Mouse (Mus musculus): ENCODE measurements around the gene Pakap. TPM values are rescaled to one million over a fixed set of nuclear protein-coding genes. Genes with fewer than 3 reads are reported as not detected.

Gene Pakap
- polyA plus RNA-seq, 1 experiment, result not detected

DNA sequence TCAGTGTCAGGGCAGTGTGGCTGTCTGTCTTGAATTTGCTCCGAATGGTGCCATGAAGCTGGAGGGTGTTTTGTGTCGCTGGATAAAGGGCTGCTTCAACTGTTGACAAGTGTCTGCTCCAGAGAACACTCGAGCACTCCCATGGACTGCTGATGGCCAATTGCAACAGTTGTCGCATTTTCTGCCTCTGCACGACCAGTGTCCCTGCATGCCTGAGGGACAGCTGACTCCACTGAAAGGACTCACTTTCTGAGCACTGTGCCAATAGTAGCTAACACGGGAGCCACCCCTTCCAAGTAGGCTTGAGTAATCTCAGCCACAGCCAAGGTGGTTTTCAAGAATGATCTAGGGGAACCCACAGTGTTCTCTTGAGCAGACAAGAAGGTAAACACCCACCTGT is 1.7 kb downstream of the Pakap start:
- TF ChIP-seq CTCF (IDR thresholded peaks at IDR 0.05; ENCODE audit: low read depth, low read length) (no peak), POLR2A (IDR thresholded peaks at IDR 0.05; ENCODE audit: borderline replicate concordance, low read depth, low read length) (no peak)
- Histone ChIP-seq H3K4me1 (ENCODE audit: control insufficient read depth, insufficient read depth, low read length) (no peaks in the 10 kb centered on the region), H3K4me3 (ENCODE audit: insufficient read depth, low read length) (no peak overlapping the region), H3K27ac (ENCODE audit: insufficient read depth, low read depth, low read length) (no peak overlapping the region)

DNA sequence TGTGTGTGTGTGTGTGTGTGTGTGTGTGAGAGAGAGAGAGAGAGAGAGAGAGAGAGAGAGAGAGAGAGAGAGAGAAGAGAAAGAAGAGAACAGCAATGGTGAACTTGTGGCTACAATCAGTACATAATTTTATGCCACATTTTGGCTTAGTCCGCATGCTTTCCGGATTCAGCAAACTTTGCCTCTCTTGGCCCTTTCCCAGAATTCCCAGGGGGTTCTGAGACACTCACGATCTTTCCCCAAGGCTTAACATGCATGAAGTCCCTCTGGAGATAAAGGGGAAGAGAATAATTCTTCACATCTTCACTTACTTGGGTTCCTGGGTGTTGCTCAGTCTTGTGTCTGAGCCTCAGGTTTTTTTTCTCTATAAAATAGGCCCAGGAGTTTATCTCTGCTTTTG is 2.2 kb downstream of the Pakap start:
- Histone ChIP-seq H3K4me1 (ENCODE audit: control insufficient read depth, insufficient read depth, low read length) (no peaks in the 10 kb centered on the region), H3K27ac (ENCODE audit: insufficient read depth, low read depth, low read length) (no peak overlapping the region), H3K4me3 (ENCODE audit: insufficient read depth, low read length) (no peak overlapping the region)
- TF ChIP-seq POLR2A (IDR thresholded peaks at IDR 0.05; ENCODE audit: borderline replicate concordance, low read depth, low read length) (no peak), CTCF (IDR thresholded peaks at IDR 0.05; ENCODE audit: low read depth, low read length) (no peak)

DNA sequence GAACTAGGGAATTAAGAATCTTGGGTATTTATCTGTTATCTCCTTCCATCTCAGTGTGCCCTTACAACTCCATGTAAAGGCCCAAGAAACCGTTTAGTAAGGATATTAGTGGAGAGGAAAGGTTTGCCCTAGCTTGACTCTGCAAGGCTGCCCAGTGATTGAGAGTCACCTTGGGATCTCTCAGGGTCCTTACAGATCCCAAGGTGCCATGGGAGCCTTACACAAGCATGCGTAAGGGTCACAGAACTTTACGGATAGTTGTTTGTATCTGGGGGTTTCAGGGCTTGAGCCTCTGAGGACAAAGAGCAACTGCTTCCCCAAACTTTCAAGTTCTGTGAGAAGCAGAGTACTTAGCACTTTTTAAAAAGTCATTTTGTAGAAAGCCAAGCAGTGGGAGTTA is 6.2 kb downstream of the Pakap start:
- H3K4me3 ChIP-seq (ENCODE audit: insufficient read depth, low read length), result no peak overlapping the region

DNA sequence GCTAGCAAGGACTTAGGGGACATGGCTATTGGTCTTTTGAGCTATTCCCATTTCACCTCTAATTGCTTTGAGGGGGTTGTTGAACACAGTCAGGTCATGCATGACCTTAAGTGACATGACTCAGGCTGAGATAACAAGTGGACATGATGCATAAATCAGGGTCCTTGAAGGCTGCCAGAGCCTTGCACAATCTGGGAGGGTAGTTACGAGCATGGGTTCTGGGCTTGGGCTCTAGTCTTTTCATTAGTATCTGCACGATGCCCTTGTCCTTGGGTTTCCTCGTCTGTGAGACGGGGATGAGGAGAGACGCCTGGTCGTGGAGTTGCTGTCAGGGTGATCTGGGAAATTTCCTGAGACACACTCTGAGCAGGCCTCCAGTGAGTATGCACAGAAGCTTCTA is 6.7 kb downstream of the Pakap start:
- no peak for TF ChIP-seq POLR2A (IDR thresholded peaks at IDR 0.05; ENCODE audit: borderline replicate concordance, low read depth, low read length)
- no peak for TF ChIP-seq CTCF (IDR thresholded peaks at IDR 0.05; ENCODE audit: low read depth, low read length)
- no peaks in the 10 kb centered on the region for H3K4me1 ChIP-seq (ENCODE audit: control insufficient read depth, insufficient read depth, low read length)
- H3K4me3 ChIP-seq (ENCODE audit: insufficient read depth, low read length), result no peak overlapping the region
- H3K27ac ChIP-seq (ENCODE audit: insufficient read depth, low read depth, low read length), result no peak overlapping the region

More for the DNA sequence above, 6.2 kb downstream of the Pakap start:
- Histone ChIP-seq H3K4me1 (ENCODE audit: control insufficient read depth, insufficient read depth, low read length) (no peaks in the 10 kb centered on the region), H3K27ac (ENCODE audit: insufficient read depth, low read depth, low read length) (no peak overlapping the region)
- TF ChIP-seq CTCF (IDR thresholded peaks at IDR 0.05; ENCODE audit: low read depth, low read length), result no peak
- no peak for TF ChIP-seq POLR2A (IDR thresholded peaks at IDR 0.05; ENCODE audit: borderline replicate concordance, low read depth, low read length)

DNA sequence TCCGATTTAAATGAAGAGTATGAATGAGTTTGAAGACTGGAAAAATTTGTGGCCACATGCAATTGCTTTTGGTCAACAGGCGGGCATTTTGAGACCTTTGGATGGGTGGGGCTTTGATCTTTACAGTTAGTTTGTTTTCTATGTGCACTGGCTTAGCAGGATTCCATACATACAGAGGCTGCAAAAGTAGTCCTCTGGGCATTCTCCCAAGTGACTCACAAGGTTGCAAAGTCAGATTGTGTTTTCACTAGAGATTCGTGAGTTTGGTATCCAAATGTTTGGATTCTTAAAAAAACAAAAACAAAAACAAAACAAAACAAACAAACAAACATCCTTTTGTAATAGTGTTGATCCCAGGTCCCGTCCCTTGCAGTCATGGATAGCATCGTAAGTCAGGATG is 7.7 kb downstream of the Pakap start:
- no peak overlapping the region for H3K27ac ChIP-seq (ENCODE audit: insufficient read depth, low read depth, low read length)
- no peaks in the 10 kb centered on the region for H3K4me1 ChIP-seq (ENCODE audit: control insufficient read depth, insufficient read depth, low read length)
- H3K4me3 ChIP-seq (ENCODE audit: insufficient read depth, low read length), result no peak overlapping the region
- TF ChIP-seq CTCF (IDR thresholded peaks at IDR 0.05; ENCODE audit: low read depth, low read length) (no peak), POLR2A (IDR thresholded peaks at IDR 0.05; ENCODE audit: borderline replicate concordance, low read depth, low read length) (no peak)

DNA sequence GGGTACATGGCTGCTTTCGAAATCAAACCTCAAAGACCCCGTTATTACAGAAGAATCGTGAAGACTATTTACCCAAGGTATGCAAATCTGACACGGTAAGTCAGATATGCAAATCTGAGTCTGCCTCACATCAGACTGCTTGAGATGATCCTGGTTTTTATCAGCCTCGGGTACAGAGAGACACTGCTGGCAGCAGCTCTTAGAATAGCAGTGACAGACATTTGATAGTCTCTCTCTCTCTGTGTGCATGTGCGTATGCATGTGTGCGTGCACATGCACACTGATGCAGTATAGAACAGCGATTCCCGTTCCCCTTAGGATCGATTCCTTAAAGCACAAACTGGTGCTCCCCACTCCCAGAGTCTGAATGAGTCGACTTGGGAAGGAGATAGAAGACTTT is 8.1 kb downstream of the Pakap start:
- H3K4me1 ChIP-seq (ENCODE audit: control insufficient read depth, insufficient read depth, low read length), result no peaks in the 10 kb centered on the region
- no peak overlapping the region for H3K4me3 ChIP-seq (ENCODE audit: insufficient read depth, low read length)
- H3K27ac ChIP-seq (ENCODE audit: insufficient read depth, low read depth, low read length), result no peak overlapping the region
- TF ChIP-seq POLR2A (IDR thresholded peaks at IDR 0.05; ENCODE audit: borderline replicate concordance, low read depth, low read length), result no peak
- no peak for TF ChIP-seq CTCF (IDR thresholded peaks at IDR 0.05; ENCODE audit: low read depth, low read length)

DNA sequence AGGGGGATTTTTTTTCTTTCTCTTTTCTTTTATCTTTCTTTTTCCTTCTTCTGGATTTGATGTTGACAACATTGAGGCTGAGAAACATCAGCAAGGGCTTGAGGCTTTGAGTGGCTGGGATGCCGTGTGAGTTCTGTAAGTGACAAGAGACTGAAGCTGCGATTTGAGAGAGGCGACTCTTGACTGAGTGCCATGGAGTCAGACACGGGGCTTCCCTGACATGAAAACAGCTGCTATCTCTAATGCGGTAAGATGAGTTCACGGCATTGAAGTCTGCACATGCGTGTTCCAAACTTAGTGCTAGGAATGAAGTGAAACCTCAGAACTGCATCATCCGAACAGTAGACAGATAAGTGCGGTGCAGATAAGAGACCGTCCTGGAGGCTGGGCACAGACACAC is 11.7 kb downstream of the Pakap start:
- Histone ChIP-seq H3K4me1 (ENCODE audit: control insufficient read depth, insufficient read depth, low read length) (no peaks in the 10 kb centered on the region), H3K4me3 (ENCODE audit: insufficient read depth, low read length) (no peak overlapping the region), H3K27ac (ENCODE audit: insufficient read depth, low read depth, low read length) (no peak overlapping the region)
- no peak for TF ChIP-seq POLR2A (IDR thresholded peaks at IDR 0.05; ENCODE audit: borderline replicate concordance, low read depth, low read length)
- TF ChIP-seq CTCF (IDR thresholded peaks at IDR 0.05; ENCODE audit: low read depth, low read length), result no peak

DNA sequence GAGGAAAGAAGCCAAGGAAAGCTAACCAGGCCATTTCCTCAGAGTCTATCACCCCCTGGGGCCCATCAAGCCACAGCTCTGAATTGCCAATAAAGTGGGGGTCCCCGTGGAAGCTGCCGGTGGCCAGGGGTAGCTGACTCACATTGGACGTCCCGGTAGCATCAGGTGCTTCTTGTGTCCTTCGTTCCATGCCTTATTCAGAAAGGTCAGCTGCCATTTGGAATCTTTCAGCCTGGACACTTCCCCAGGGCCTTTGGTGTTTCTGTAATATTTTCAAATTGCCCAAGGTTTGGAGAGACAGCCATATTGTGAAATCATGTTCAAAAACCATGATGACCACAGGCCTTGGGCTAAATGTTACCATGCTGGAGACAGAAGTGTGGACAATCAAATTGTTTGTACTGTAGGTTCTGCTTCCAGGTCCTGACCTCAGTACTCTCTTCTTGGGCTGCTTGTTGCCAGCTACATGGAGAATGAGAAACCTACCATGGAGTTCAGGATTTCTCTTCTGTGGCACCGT is 17.4 kb downstream of the Pakap start:
- Histone ChIP-seq H3K27ac (ENCODE audit: insufficient read depth, low read depth, low read length) (no peak overlapping the region), H3K4me1 (ENCODE audit: control insufficient read depth, insufficient read depth, low read length) (no peaks in the 10 kb centered on the region), H3K4me3 (ENCODE audit: insufficient read depth, low read length) (no peak overlapping the region)
- no peak for TF ChIP-seq CTCF (IDR thresholded peaks at IDR 0.05; ENCODE audit: low read depth, low read length)
- TF ChIP-seq POLR2A (IDR thresholded peaks at IDR 0.05; ENCODE audit: borderline replicate concordance, low read depth, low read length), result no peak

DNA sequence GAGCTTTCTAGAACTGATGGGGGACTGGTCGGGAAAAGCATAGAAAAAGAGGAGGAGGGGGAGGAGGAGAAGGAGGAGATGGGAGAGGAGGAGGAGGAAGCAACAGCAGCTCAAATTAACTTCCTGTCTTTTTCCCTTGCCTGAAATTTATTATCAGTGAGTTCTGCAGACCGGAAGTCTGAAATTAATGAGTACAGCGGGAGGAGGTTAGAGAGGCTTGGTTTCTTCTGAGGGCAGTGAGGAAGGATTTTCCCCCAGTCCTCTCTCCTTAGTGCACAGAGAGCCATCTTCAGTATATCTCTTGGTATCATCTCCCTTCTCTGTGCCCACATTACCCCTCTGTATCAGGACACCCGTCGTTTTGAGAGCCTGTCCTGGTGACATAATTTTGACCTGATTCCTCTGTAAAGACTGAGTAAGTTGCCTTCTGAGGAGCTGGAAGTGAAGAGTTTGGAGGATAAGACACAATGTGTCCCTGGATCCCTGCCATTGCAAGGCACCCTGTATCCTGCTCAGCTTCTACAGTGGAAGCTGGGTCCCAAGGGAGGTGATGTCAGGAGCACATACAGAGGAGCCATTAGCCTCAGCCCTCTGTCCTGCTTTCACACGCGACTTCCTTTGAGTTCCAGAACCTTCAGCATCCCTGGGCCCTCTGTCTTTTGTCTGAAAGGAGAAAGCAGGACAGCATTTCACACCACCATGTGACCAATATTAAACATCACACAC is 19.1 kb downstream of the Pakap start:
- H3K4me1 ChIP-seq (ENCODE audit: control insufficient read depth, insufficient read depth, low read length), result no peaks in the 10 kb centered on the region
- TF ChIP-seq POLR2A (IDR thresholded peaks at IDR 0.05; ENCODE audit: borderline replicate concordance, low read depth, low read length), result no peak
- no peak overlapping the region for H3K4me3 ChIP-seq (ENCODE audit: insufficient read depth, low read length)
- no peak overlapping the region for H3K27ac ChIP-seq (ENCODE audit: insufficient read depth, low read depth, low read length)

DNA sequence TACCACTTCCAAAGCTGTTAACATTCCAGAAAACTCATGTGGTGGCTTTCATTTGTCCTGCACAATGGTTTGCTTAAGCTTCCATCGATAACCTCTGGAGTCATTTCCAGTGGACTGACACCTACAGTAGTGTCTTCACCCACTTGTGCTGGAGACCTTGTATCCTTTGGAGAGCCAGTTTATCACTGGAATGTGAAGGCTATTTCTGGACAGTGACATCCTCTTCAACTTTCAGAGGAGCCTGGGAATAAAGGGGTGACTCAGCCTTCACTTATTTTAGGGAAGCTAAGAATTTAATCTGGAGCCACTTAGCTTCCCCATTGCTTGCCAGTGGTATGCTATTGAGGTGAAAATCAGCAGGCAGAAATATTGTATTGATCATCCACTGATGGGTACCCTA is 20.4 kb downstream of the Pakap start:
- TF ChIP-seq POLR2A (IDR thresholded peaks at IDR 0.05; ENCODE audit: borderline replicate concordance, low read depth, low read length) (no peak), CTCF (IDR thresholded peaks at IDR 0.05; ENCODE audit: low read depth, low read length) (no peak)
- no peak overlapping the region for H3K27ac ChIP-seq (ENCODE audit: insufficient read depth, low read depth, low read length)

More for the DNA sequence above, 20.4 kb downstream of the Pakap start:
- H3K4me1 ChIP-seq (ENCODE audit: control insufficient read depth, insufficient read depth, low read length), result no peaks in the 10 kb centered on the region
- no peak overlapping the region for H3K4me3 ChIP-seq (ENCODE audit: insufficient read depth, low read length)

Measured in bone marrow macrophage, adult 2 months (primary cell).